Mouse (Mus musculus) midbrain, postnatal 0 days (tissue): ENCODE measurements around the gene Methig1. TPM values are rescaled to one million over a fixed set of nuclear protein-coding genes. Genes with fewer than 3 reads are reported as not detected.

ENCODE experiments used
- ATAC-seq: fragments of 200-750 bp; cut with Nextera tagmentation; 2 replicates; pipeline ENCODE4 v1.8.0; 2017; ENCODE audit warnings: moderate number of reproducible peaks, mild to moderate bottlenecking, moderate TSS enrichment, moderate library complexity; ENCODE audit not compliant: low FRiP score
- DNase-seq: peaks from one replicate; pipeline ENCODE4 v3.0.0-alpha.2; 2015; ENCODE audit warnings: low spot score
- H3K27ac ChIP-seq: fragments of 300-500 bp; sonication (generic); 2 replicates; pipeline ENCODE4 v1.5.1; 2014; ENCODE audit warnings: low read depth, mild to moderate bottlenecking, low read length, mixed read lengths
- H3K27me3 ChIP-seq: fragments of 300-500 bp; sonication (generic); 2 replicates; pipeline ENCODE4 v1.6.1; 2014; ENCODE audit warnings: low read length, control low read depth, mixed read lengths; ENCODE audit not compliant: insufficient read depth
- H3K36me3 ChIP-seq: fragments of 300-500 bp; sonication (generic); 2 replicates; pipeline ENCODE4 v1.6.1; 2014; ENCODE audit warnings: low read length, control low read depth, mixed read lengths; ENCODE audit not compliant: insufficient read depth
- H3K4me1 ChIP-seq: fragments of 300-500 bp; sonication (generic); 2 replicates; pipeline ENCODE4 v1.6.1; 2014; ENCODE audit warnings: mild to moderate bottlenecking, control low read depth, antibody characterized with exemption, low read length, mixed read lengths; ENCODE audit not compliant: insufficient read depth
- H3K4me2 ChIP-seq: fragments of 300-500 bp; sonication (generic); 2 replicates; pipeline ENCODE4 v1.6.1; 2014; ENCODE audit warnings: low read depth, mild to moderate bottlenecking, low read length, mixed read lengths; ENCODE audit not compliant: poor library complexity, severe bottlenecking
- H3K4me3 ChIP-seq: fragments of 300-500 bp; sonication (generic); 2 replicates; pipeline ENCODE4 v1.5.1; 2014; ENCODE audit warnings: low read depth, mild to moderate bottlenecking, low read length, moderate library complexity
- H3K9ac ChIP-seq: fragments of 300-500 bp; sonication (generic); replicated peaks from 2 replicates; pipeline ENCODE4 v1.6.1; 2014; ENCODE audit warnings: mild to moderate bottlenecking, low read length, moderate library complexity, mixed read lengths; ENCODE audit not compliant: poor library complexity, severe bottlenecking
- H3K9me3 ChIP-seq: fragments of 300-500 bp; sonication (generic); 2 replicates; pipeline ENCODE4 v1.6.1; 2016; ENCODE audit warnings: low read length, control low read depth
- CTCF ChIP-seq: IDR thresholded peaks from 2 replicates; pipeline ENCODE4 v1.5.1; 2016; ENCODE audit warnings: antibody characterized with exemption, mild to moderate bottlenecking
- WGBS: fragments of 180-500 bp; shearing (Covaris S2); extraction: QIAGEN DNeasy Blood & Tissue Kit; methylation state at CpG from one replicate; pipeline ENCODE4 v1.1.7; 2014; 5-methylcytosine and 5-hydroxymethylcytosine counted together
- polyA plus RNA-seq: library from polyadenylated mRNA; unstranded; fragments of >200 nt; fragmentation: Nextera tagmentation; extraction: Ambion mirVana; gene quantifications from 2 replicates; pipeline ENCODE4 v1.2.1, GENCODE M21; 2015
- total RNA-seq: library from RNA; depleted of rRNA; stranded (reverse); fragments of >200 nt; gene quantifications from 2 replicates; pipeline ENCODE4 v1.2.3, GENCODE M21; 2014

Methig1 gene
- total and polyA plus RNA-seq, 2 experiments from 2014 or later: not detected

- Histone ChIP-seq H3K27me3 (no peaks in the 10 kb centered on the region), H3K4me3 (no peak overlapping the region), H3K9me3 (no peaks in the 10 kb centered on the region), H3K9ac (no peak overlapping the region), H3K4me1 (no peaks in the 10 kb centered on the region), H3K27ac (no peak overlapping the region), H3K36me3 (peaks cover 54% of the 10 kb centered on the region), H3K4me2 (no peak overlapping the region)
- 84% methylated on average over 5 of the region's 5 CpGs for WGBS
- DNase-seq: no peak
- ATAC-seq: no peak
- no peak for TF ChIP-seq CTCF
Observed at GRCm38 (mm10) chr15:100406088-100406487, 53.1 kb downstream of the Methig1 start.

GRCm38 (mm10) chr15:100410918-100411672 is 58.1 kb downstream of the Methig1 start:
- Histone ChIP-seq H3K4me3 (no peak overlapping the region), H3K36me3 (peaks cover 22% of the 10 kb centered on the region), H3K9me3 (no peaks in the 10 kb centered on the region), H3K27ac (no peak overlapping the region), H3K4me1 (no peaks in the 10 kb centered on the region), H3K4me2 (no peak overlapping the region), H3K27me3 (no peaks in the 10 kb centered on the region), H3K9ac (no peak overlapping the region)
- 69% methylated on average over 14 of the region's 14 CpGs for WGBS
- TF ChIP-seq CTCF: no peak
- no peak for ATAC-seq
- no peak for DNase-seq

GRCm38 (mm10) chr15:100411731-100412130 is 58.8 kb downstream of the Methig1 start:
- H3K9me3 ChIP-seq: no peaks in the 10 kb centered on the region
- no peaks in the 10 kb centered on the region for H3K27me3 ChIP-seq
- peaks cover 22% of the 10 kb centered on the region for H3K36me3 ChIP-seq
- no peak for DNase-seq
- H3K9ac ChIP-seq: no peak overlapping the region
- no peak for ATAC-seq
- no peak overlapping the region for H3K4me2 ChIP-seq
- no peaks in the 10 kb centered on the region for H3K4me1 ChIP-seq
- TF ChIP-seq CTCF: no peak
- no peak overlapping the region for H3K27ac ChIP-seq
- H3K4me3 ChIP-seq: no peak overlapping the region
- WGBS: 90% methylated on average over 5 of the region's 5 CpGs

GRCm38 (mm10) chr15:100413306-100413705 is 60.4 kb downstream of the Methig1 start:
- ATAC-seq (no peak), DNase-seq (no peak)
- no peak for TF ChIP-seq CTCF
- H3K4me1 ChIP-seq: no peaks in the 10 kb centered on the region
- H3K9ac ChIP-seq: no peak overlapping the region
- 77% methylated on average over 4 of the region's 5 CpGs for WGBS
- no peak overlapping the region for H3K4me2 ChIP-seq
- H3K27me3 ChIP-seq: no peaks in the 10 kb centered on the region
- H3K4me3 ChIP-seq: no peak overlapping the region
- no peak overlapping the region for H3K27ac ChIP-seq
- no peaks in the 10 kb centered on the region for H3K9me3 ChIP-seq
- peaks cover 14% of the 10 kb centered on the region for H3K36me3 ChIP-seq

GRCm38 (mm10) chr15:100414011-100414410 is 61.1 kb downstream of the Methig1 start:
- TF ChIP-seq CTCF: no peak
- Histone ChIP-seq H3K36me3 (peaks cover 11% of the 10 kb centered on the region), H3K27me3 (no peaks in the 10 kb centered on the region), H3K4me2 (no peak overlapping the region), H3K4me3 (no peak overlapping the region), H3K9me3 (no peaks in the 10 kb centered on the region), H3K9ac (no peak overlapping the region), H3K4me1 (no peaks in the 10 kb centered on the region), H3K27ac (no peak overlapping the region)
- WGBS: 75% methylated on average over 4 of the region's 4 CpGs
- ATAC-seq (no peak), DNase-seq (no peak)

- no peak for ATAC-seq
- no peaks in the 10 kb centered on the region for H3K27me3 ChIP-seq
- no peak overlapping the region for H3K9ac ChIP-seq
- no peak for TF ChIP-seq CTCF
- no peaks in the 10 kb centered on the region for H3K9me3 ChIP-seq
- H3K27ac ChIP-seq: no peak overlapping the region
- no peak overlapping the region for H3K4me3 ChIP-seq
- no peak for DNase-seq
- peaks cover 9% of the 10 kb centered on the region; the same call in 1 of the 2 replicates for H3K36me3 ChIP-seq
- H3K4me1 ChIP-seq: 0 out of 2 replicates have a peak, but pooled peaks cover under 1% of the 10 kb centered on the region
- H3K4me2 ChIP-seq: no peak overlapping the region
- WGBS: 93% methylated on average over 13 of the region's 13 CpGs
Observed at GRCm38 (mm10) chr15:100414942-100415341, 62.0 kb downstream of the Methig1 start.
